Mouse (Mus musculus): ENCODE measurements at regions not wholly inside any gene's neighbourhood (a gene's known extent, or its start where the extent isn't known, plus 50 kb on each side); places are given as distances from the start of the nearest gene placed in this dataset.
"Not testable (repeated sequence)": the region's sequence is repeated elsewhere in the genome, so short reads cannot be mapped to it uniquely, and the experiment has no call there.

DNA sequence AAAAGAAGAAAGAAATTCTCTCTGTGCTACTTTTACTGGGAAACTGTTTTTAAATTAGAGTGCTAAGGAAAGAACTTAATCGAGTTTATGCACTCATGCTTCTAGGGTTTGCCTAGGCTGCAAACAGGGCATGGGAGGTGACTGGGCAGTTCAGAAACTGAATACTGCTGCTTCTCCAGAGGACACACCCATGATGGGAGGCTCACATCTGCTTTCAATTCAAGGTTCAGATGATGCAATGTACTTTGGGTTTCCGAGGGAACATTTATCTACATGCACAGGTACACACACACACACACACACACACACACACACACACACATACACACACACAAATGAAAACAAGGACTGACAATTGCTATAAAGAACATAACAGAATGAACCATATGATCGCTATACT lies 417.4 kb downstream of the Htr7 start:
- peak; percentile 16 for DNase-seq (ENCODE audit: low read depth)

DNA sequence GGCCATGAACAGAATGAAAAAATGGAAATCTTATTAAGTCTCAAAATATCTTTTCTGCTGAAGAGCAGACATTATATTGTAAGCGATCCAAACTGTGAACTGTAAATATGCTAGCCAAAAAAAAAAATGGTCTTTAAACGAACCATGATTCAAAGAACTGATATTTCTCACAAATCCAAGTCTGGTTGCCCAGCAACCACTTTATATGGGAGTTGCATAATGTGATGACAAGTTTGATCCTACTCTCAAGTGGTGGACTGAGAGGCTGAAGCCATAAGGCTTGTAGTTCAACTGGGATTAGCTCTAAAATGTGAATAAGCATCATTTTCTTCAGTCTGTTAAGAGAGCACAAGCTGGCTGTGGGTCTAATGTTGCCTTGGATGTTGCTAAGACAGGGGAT lies 435.5 kb downstream of the Htr7 start:
- no peak for DNase-seq (ENCODE audit: low read depth)

DNA sequence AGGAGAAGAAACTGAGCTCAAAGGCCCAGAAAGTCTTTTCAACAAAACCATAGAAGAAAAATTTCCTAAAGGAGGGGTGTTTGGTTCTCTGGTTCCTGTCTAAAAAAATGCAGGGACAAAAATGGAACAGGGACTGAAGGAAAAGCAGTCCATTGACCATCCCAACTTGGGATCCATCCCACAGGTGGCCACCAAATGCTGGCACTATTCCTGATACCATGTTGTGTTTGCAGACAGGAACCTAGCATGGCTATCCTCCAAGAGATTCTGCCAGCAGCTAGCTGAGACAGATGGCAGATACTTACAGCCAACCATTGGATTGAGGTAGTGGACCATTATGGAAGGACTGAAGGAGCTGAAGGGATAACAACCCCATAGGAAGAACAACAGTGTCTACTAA lies 461.9 kb downstream of the Htr7 start:
- no peak for DNase-seq (ENCODE audit: low read depth)

DNA sequence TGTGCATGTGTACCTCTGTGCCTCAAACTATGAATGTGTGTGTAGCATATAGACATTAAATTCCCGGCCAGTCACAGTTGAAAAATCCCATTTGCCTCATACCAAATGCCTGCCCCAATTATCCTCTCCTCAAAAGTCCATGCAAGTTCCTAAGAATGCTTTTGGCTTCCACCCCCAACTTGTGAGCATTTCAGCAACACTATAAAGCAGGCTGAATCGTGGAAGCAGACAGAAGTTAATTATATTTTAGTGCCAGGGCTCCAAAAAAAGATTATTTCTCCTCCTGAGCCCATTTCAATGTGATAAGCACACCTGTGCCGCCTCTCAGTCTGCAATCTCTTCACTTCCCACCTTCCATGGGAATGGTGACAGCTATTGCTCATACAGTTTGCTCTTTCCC lies 481.3 kb downstream of the Htr7 start:
- DNase-seq (ENCODE audit: low read depth): no peak

DNA sequence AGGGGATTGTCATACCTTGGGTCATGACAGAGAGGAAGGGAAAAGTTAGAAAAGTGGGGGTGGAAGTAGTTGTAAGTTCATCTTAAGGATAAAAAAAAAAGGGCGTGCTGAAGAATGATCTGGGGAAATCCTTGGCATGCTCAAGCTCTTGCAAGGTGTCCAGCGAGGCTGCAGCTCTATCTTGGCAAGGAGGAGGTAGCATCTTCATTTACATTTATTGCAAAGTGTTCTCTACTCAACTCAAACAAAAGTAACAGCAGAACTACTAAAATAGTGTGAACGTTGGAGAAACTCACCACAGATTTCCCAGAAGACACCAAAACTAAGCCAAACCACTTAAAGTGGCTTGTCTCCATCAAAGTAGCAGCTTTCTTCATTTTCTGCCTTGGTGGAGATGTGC lies 507.9 kb downstream of the Htr7 start:
- DNase-seq (ENCODE audit: low read depth): no peak

GRCm38 (mm10) chr19:35536816-35537215 lies 520.5 kb downstream of the Htr7 start:
- DNase-seq (ENCODE audit: low read depth): no peak

GRCm38 (mm10) chr19:35529276-35529675 lies 528.0 kb downstream of the Htr7 start:
- no peak for DNase-seq (ENCODE audit: low read depth)

GRCm38 (mm10) chr19:35493721-35494120 lies 563.6 kb downstream of the Htr7 start:
- no peak for DNase-seq (ENCODE audit: low read depth)

GRCm38 (mm10) chr19:35491354-35491753 lies 566.0 kb downstream of the Htr7 start:
- no peak for DNase-seq (ENCODE audit: low read depth)

GRCm38 (mm10) chr19:35485616-35486015 lies 563.5 kb downstream of the Kif20b start:
- DNase-seq (ENCODE audit: low read depth): not testable (repeated sequence)

GRCm38 (mm10) chr19:35482469-35482868 lies 560.3 kb downstream of the Kif20b start:
- no peak for DNase-seq (ENCODE audit: low read depth)

GRCm38 (mm10) chr19:35453942-35454341 lies 531.8 kb downstream of the Kif20b start:
- DNase-seq (ENCODE audit: low read depth): no peak

GRCm38 (mm10) chr19:35442466-35442865 lies 520.3 kb downstream of the Kif20b start:
- DNase-seq (ENCODE audit: low read depth): no peak

DNA sequence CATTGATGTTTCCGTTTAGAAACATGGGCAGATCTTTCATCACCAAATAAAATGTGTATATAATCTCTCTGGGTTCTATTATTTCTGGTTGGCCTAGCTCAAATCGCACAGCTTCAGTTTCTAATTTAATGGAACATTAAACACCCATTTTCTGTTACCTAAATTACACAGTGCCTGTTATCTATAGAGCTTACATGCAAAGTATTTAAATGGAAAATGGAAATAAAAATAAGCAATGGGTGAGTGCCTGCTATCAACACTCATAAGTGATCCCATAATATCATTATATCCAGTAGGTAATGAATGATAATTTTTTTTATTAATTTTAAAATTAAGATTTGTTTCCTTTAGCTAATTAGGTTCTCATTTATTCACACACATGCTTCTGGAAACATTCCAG lies 515.9 kb downstream of the Kif20b start:
- DNase-seq (ENCODE audit: low read depth): no peak
